Mouse (Mus musculus) intestine, embryonic 14.5 days (tissue): ENCODE data around the gene Plekho2. TPM values are rescaled to one million over a fixed set of nuclear protein-coding genes. Genes with fewer than 3 reads are reported as not detected.

ENCODE experiments used
- ATAC-seq: fragments of 200-750 bp; cut with Nextera tagmentation; replicated peaks from 2 replicates; pipeline ENCODE4 v1.8.0; 2017; ENCODE audit warnings: low read depth, moderate number of reproducible peaks, moderate TSS enrichment, moderate library complexity; ENCODE audit not compliant: low FRiP score, low TSS enrichment
- DNase-seq: peaks from one replicate; pipeline ENCODE4 v3.0.0-alpha.2; 2018; ENCODE audit warnings: low spot score
- H3K27ac ChIP-seq: fragments of 300-500 bp; sonication (generic); 2 replicates; pipeline ENCODE4 v1.5.1; 2014; ENCODE audit warnings: low read depth, mild to moderate bottlenecking, control low read depth
- H3K27me3 ChIP-seq: fragments of 300-500 bp; sonication (generic); replicated peaks from 2 replicates; pipeline ENCODE4 v1.6.1; 2014; ENCODE audit warnings: low read length, control low read depth; ENCODE audit not compliant: control insufficient read depth, insufficient read depth
- H3K36me3 ChIP-seq: fragments of 300-500 bp; sonication (generic); 2 replicates; pipeline ENCODE4 v1.6.1; 2014; ENCODE audit warnings: low read length, control low read depth; ENCODE audit not compliant: control insufficient read depth, insufficient read depth
- H3K4me1 ChIP-seq: fragments of 300-500 bp; sonication (generic); replicated peaks from 2 replicates; pipeline ENCODE4 v1.6.1; 2014; ENCODE audit warnings: low read length, control low read depth, mixed read lengths; ENCODE audit not compliant: control insufficient read depth, insufficient read depth
- H3K4me2 ChIP-seq: fragments of 300-500 bp; sonication (generic); 2 replicates; pipeline ENCODE4 v1.6.1; 2014; ENCODE audit warnings: low read length
- H3K4me3 ChIP-seq: fragments of 300-500 bp; sonication (generic); 2 replicates; pipeline ENCODE4 v1.5.1; 2014; ENCODE audit warnings: low read depth, low read length, control low read depth, mixed read lengths
- H3K9ac ChIP-seq: fragments of 300-500 bp; sonication (generic); 2 replicates; pipeline ENCODE4 v1.6.1; 2014; ENCODE audit warnings: mild to moderate bottlenecking, low read length
- H3K9me3 ChIP-seq: fragments of 300-500 bp; sonication (generic); 2 replicates; pipeline ENCODE4 v1.6.1; 2016; ENCODE audit warnings: low read length, control low read depth; ENCODE audit not compliant: control insufficient read depth
- WGBS: fragments of 180-500 bp; shearing (Covaris S2); extraction: QIAGEN DNeasy Blood & Tissue Kit; methylation state at CpG from one replicate; pipeline ENCODE4 v1.1.7; 2014; 5-methylcytosine and 5-hydroxymethylcytosine counted together
- polyA plus RNA-seq: library from polyadenylated mRNA; unstranded; fragments of >200 nt; fragmentation: Nextera tagmentation; extraction: Ambion mirVana; gene quantifications from 2 replicates; pipeline ENCODE4 v1.2.1, GENCODE M21; 2014

Gene Plekho2
- polyA plus RNA-seq, 1 experiment from 2014 or later = 11.9 TPM

GRCm38 (mm10) chr9:65563073-65563472 is 16.8 kb downstream of the Plekho2 start:
- Histone ChIP-seq H3K4me1 (peaks cover 9% of the 10 kb centered on the region), H3K4me3 (no peak overlapping the region), H3K27ac (no peak overlapping the region), H3K36me3 (peaks cover 42% of the 10 kb centered on the region), H3K27me3 (no peaks in the 10 kb centered on the region), H3K9me3 (no peaks in the 10 kb centered on the region), H3K4me2 (no peak overlapping the region), H3K9ac (no peak overlapping the region)
- DNase-seq = no peak
- WGBS = 89% methylated on average over 5 of the region's 5 CpGs
- ATAC-seq = no peak

GRCm38 (mm10) chr9:65562081-65562506 is 17.7 kb downstream of the Plekho2 start:
- WGBS = 21% methylated on average over 4 of the region's 4 CpGs
- DNase-seq (no peak), ATAC-seq (0 out of 2 replicates have a peak, but pooled peaks have one; percentile 40)
- Histone ChIP-seq H3K9me3 (no peaks in the 10 kb centered on the region), H3K36me3 (peaks cover 50% of the 10 kb centered on the region), H3K9ac (0 out of 2 replicates have a peak overlapping the region, but pooled peaks have one; percentile 22), H3K4me2 (no peak overlapping the region), H3K27me3 (no peaks in the 10 kb centered on the region), H3K4me1 (peaks cover 9% of the 10 kb centered on the region), H3K4me3 (no peak overlapping the region), H3K27ac (peak overlapping the region; percentile 61)

GRCm38 (mm10) chr9:65561016-65561415 is 18.8 kb downstream of the Plekho2 start:
- H3K9ac ChIP-seq = no peak overlapping the region
- no peaks in the 10 kb centered on the region for H3K9me3 ChIP-seq
- H3K4me3 ChIP-seq = no peak overlapping the region
- H3K27ac ChIP-seq = no peak overlapping the region
- H3K4me2 ChIP-seq = no peak overlapping the region
- DNase-seq = no peak
- 86% methylated on average over 4 of the region's 4 CpGs for WGBS
- no peak for ATAC-seq
- H3K4me1 ChIP-seq = peaks cover 9% of the 10 kb centered on the region
- no peaks in the 10 kb centered on the region for H3K27me3 ChIP-seq
- peaks cover 52% of the 10 kb centered on the region for H3K36me3 ChIP-seq

GRCm38 (mm10) chr9:65558806-65559205 is 21.0 kb downstream of the Plekho2 start:
- ATAC-seq (no peak), DNase-seq (no peak)
- Histone ChIP-seq H3K27ac (no peak overlapping the region), H3K27me3 (no peaks in the 10 kb centered on the region), H3K4me2 (no peak overlapping the region), H3K36me3 (peaks cover 53% of the 10 kb centered on the region), H3K9me3 (no peaks in the 10 kb centered on the region), H3K4me1 (peaks cover 29% of the 10 kb centered on the region), H3K9ac (no peak overlapping the region), H3K4me3 (no peak overlapping the region)
- WGBS = 91% methylated on average over 6 of the region's 6 CpGs

- H3K4me2 ChIP-seq = no peak overlapping the region
- ATAC-seq = no peak
- H3K9me3 ChIP-seq = no peaks in the 10 kb centered on the region
- 93% methylated on average over 5 of the region's 5 CpGs for WGBS
- no peak overlapping the region for H3K4me3 ChIP-seq
- no peak overlapping the region for H3K9ac ChIP-seq
- no peak overlapping the region for H3K27ac ChIP-seq
- H3K27me3 ChIP-seq = no peaks in the 10 kb centered on the region
- no peak for DNase-seq
- peaks cover 25% of the 10 kb centered on the region for H3K4me1 ChIP-seq
- H3K36me3 ChIP-seq = peaks cover 47% of the 10 kb centered on the region
Observed at GRCm38 (mm10) chr9:65556979-65557378, 22.9 kb downstream of the Plekho2 start.

- no peaks in the 10 kb centered on the region for H3K9me3 ChIP-seq
- peaks cover 47% of the 10 kb centered on the region for H3K36me3 ChIP-seq
- H3K27ac ChIP-seq = no peak overlapping the region
- no peak overlapping the region for H3K4me3 ChIP-seq
- no peaks in the 10 kb centered on the region for H3K27me3 ChIP-seq
- H3K4me2 ChIP-seq = no peak overlapping the region
- peaks cover 23% of the 10 kb centered on the region for H3K4me1 ChIP-seq
- H3K9ac ChIP-seq = no peak overlapping the region
- WGBS = 94% methylated on average over 8 of the region's 8 CpGs
- no peak for DNase-seq
- ATAC-seq = no peak
Observed at GRCm38 (mm10) chr9:65556349-65556748, 23.5 kb downstream of the Plekho2 start.

GRCm38 (mm10) chr9:65555621-65556020 is 24.2 kb downstream of the Plekho2 start:
- Histone ChIP-seq H3K4me1 (peaks cover 30% of the 10 kb centered on the region), H3K27ac (peak overlapping the region; percentile 71), H3K4me2 (peak overlapping the region; percentile 4; the same call in 1 of the 2 replicates), H3K9ac (no peak overlapping the region), H3K27me3 (no peaks in the 10 kb centered on the region), H3K4me3 (no peak overlapping the region), H3K36me3 (peaks cover 45% of the 10 kb centered on the region), H3K9me3 (no peaks in the 10 kb centered on the region)
- 59% methylated on average over 4 of the region's 4 CpGs for WGBS
- DNase-seq (no peak), ATAC-seq (no peak)

GRCm38 (mm10) chr9:65555001-65555405 is 24.8 kb downstream of the Plekho2 start:
- DNase-seq = peak; percentile 69
- H3K27me3 ChIP-seq = no peaks in the 10 kb centered on the region
- H3K4me1 ChIP-seq = peaks cover 37% of the 10 kb centered on the region
- peaks cover 41% of the 10 kb centered on the region for H3K36me3 ChIP-seq
- 8% methylated on average over 5 of the region's 5 CpGs for WGBS
- no peak overlapping the region for H3K9ac ChIP-seq
- no peak overlapping the region for H3K4me3 ChIP-seq
- no peaks in the 10 kb centered on the region for H3K9me3 ChIP-seq
- H3K4me2 ChIP-seq = no peak overlapping the region
- ATAC-seq = peak; percentile 65
- peak overlapping the region; percentile 71 for H3K27ac ChIP-seq

- H3K27ac ChIP-seq = no peak overlapping the region
- H3K36me3 ChIP-seq = peaks cover 25% of the 10 kb centered on the region
- 97% methylated on average over 2 of the region's 2 CpGs for WGBS
- H3K4me1 ChIP-seq = peaks cover 44% of the 10 kb centered on the region
- no peaks in the 10 kb centered on the region for H3K27me3 ChIP-seq
- DNase-seq (no peak), ATAC-seq (no peak)
- H3K4me3 ChIP-seq = no peak overlapping the region
- no peaks in the 10 kb centered on the region for H3K9me3 ChIP-seq
- H3K4me2 ChIP-seq = no peak overlapping the region
- H3K9ac ChIP-seq = no peak overlapping the region
Observed at GRCm38 (mm10) chr9:65552711-65553110, 27.1 kb downstream of the Plekho2 start.
